Mouse (Mus musculus): Measurements from ENCODE around the gene Prr5l. TPM values are rescaled to one million over a fixed set of nuclear protein-coding genes. Genes with fewer than 3 reads are reported as not detected.

Prr5l gene
- polyA plus RNA-seq (2012; fragmentation: generic; extraction: Trizol): 0.06 TPM

DNA sequence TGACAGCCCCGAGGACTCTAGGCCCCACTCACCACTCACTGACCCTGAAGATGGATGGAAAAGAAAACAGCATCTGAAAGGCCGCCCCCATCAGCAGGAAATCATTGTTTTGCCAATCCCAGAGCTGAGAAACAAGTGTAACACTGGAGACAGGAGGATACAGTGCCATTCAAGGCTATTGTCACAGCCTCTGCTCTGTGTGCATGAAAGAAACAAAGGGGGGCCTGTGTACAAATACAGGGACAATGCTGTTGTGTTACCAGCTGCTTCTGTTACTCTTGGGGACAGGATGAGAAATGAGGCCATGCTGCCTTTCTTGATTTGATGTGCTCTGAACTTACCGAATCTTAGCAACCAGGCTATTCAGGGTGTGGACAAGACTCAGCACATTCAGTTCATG, at the start of gene Prr5l:
Gene Prr5l, minus strand, starts transcription at position 30 of the 400 bp plus-strand sequence.
- Histone ChIP-seq H3K4me2 (ENCODE audit: low read depth) (no peak within 1 kb of the TSS), H3ac (ENCODE audit: control insufficient read depth, insufficient read length) (no peak within 1 kb of the TSS), H3K27me3 (ENCODE audit: control insufficient read depth, insufficient read depth, insufficient read length) (peaks cover 17% of the 10 kb centered on the region), H3K79me2 (ENCODE audit: control insufficient read depth, insufficient read depth) (peaks cover 10% of the 10 kb centered on the region), H3K4me3 (no peak within 1 kb of the TSS), H3K36me3 (ENCODE audit: control insufficient read depth, insufficient read depth) (no peaks in the 10 kb centered on the region)
- TF ChIP-seq SRF (IDR thresholded peaks at IDR 0.05; ENCODE audit: control insufficient read depth, insufficient read length, low read depth) (no peak), CEBPB (IDR thresholded peaks at IDR 0.05; ENCODE audit: insufficient read depth, poor library complexity, severe bottlenecking) (no peak), TCF3 (IDR thresholded peaks at IDR 0.05; ENCODE audit: insufficient read length, low read depth) (no peak), POLR2AphosphoS2 (IDR thresholded peaks at IDR 0.05; ENCODE audit: insufficient read length, low read depth) (no peak), MYOG (IDR thresholded peaks at IDR 0.05; ENCODE audit: control insufficient read depth in 1 of 3, insufficient read depth in 1 of 3, insufficient read length in 2 of 3, low read depth in 2 of 3) (no peak)

DNA sequence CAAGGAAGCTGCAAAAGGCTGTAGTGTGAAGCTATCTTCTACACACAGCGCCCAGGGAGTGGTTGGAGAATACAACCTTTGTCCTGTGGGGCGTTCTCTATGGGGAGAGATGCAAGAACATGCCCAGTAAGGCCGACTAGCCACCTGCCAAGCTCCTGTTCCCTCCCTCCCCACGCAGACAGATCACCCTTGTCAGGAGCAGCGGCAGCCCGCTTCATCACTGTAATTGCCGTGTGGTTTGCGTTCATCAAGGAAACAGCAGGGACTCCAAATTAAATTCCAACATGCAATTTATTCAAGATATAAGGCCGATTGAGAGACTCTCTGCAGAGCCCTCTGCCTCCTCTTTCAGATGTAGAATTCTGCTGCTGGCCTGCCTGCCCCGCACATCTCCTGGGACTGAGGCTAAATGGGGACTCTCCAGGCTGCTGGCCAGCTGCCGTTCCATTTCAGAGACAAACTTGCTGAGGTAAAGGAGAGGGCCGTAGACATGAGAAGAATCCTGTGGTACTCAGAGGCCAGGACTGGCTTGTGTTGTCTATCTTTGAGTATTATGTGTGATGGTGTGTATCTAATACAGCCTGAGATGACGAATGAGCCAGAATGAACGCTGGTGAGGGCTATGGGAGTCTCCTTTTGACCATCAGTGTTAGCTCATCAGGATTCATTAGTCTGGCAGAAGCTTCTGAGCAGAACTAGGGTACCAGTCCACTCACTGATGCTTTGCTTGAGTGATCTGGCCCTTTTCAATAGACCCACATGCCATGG, 49.5 kb upstream of the Prr5l start:
- H3K79me2 ChIP-seq (ENCODE audit: control insufficient read depth, insufficient read depth): no peaks in the 10 kb centered on the region
- TF ChIP-seq POLR2A (IDR thresholded peaks at IDR 0.05; ENCODE audit: insufficient read length, low read depth): no peak
- no peak overlapping the region for H3K4me2 ChIP-seq (ENCODE audit: low read depth)
- H3K4me3 ChIP-seq: no peak overlapping the region
- no peaks in the 10 kb centered on the region for H3K36me3 ChIP-seq (ENCODE audit: control insufficient read depth, insufficient read depth)
- no peaks in the 10 kb centered on the region for H3K27me3 ChIP-seq (ENCODE audit: control insufficient read depth, insufficient read depth, insufficient read length)
- no peak overlapping the region for H3ac ChIP-seq (ENCODE audit: control insufficient read depth, insufficient read length)

DNA sequence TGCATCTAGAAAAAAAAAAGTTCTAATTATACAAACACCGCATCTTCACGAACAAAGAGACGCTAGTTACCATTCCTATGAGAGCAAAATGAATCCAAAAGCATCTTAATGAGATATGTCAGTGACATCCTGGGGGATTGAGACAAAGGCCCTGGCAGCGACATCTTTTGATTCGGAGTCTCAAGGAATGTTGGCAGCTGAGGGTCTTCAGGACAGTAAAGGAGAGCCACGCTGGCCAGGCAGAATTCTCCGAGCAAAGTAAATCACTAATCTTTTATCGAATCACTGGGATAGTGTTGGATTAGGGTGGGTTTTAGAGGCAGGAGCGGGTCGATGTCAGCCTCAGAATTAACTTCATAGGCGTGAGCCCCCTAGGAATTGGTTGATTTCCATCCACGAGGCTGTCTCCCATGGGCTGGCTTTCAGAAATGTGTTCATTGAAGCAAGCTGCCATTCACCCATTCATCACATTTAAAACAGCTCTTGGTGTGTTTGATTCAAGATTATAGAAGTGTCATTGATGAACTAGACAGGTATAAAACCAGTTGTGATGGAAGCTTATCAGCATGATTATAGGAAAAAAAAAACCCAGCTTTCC, 42.9 kb upstream of the Prr5l start:
- H3K27me3 ChIP-seq (ENCODE audit: control insufficient read depth, insufficient read depth, insufficient read length): no peaks in the 10 kb centered on the region
- no peak for TF ChIP-seq POLR2A (IDR thresholded peaks at IDR 0.05; ENCODE audit: insufficient read length, low read depth)
- no peak for TF ChIP-seq TCF12 (IDR thresholded peaks at IDR 0.05; ENCODE audit: insufficient read depth, poor library complexity, severe bottlenecking)
- TF ChIP-seq CEBPB (IDR thresholded peaks at IDR 0.05; ENCODE audit: insufficient read depth, poor library complexity, severe bottlenecking): no peak
- no peak for TF ChIP-seq SRF (IDR thresholded peaks at IDR 0.05; ENCODE audit: control insufficient read depth, insufficient read length, low read depth)
- TF ChIP-seq USF1 (IDR thresholded peaks at IDR 0.05; ENCODE audit: low read depth): no peak
- no peak for TF ChIP-seq REST (IDR thresholded peaks at IDR 0.05; ENCODE audit: insufficient read depth, insufficient read length)
- no peak for TF ChIP-seq E2F4 (IDR thresholded peaks at IDR 0.05; ENCODE audit: insufficient read depth)
- no peak for TF ChIP-seq MYOG (IDR thresholded peaks at IDR 0.05; ENCODE audit: control insufficient read depth in 1 of 3, insufficient read depth in 1 of 3, insufficient read length in 2 of 3, low read depth in 2 of 3)
- TF ChIP-seq MAX (IDR thresholded peaks at IDR 0.05; ENCODE audit: low read depth): no peak
- TF ChIP-seq MYOD1 (IDR thresholded peaks at IDR 0.05; ENCODE audit: control insufficient read depth in 1 of 3, insufficient read length in 2 of 3, low read depth in 2 of 3): no peak
- no peak for TF ChIP-seq TCF3 (IDR thresholded peaks at IDR 0.05; ENCODE audit: insufficient read length, low read depth)
- TF ChIP-seq POLR2AphosphoS2 (IDR thresholded peaks at IDR 0.05; ENCODE audit: insufficient read length, low read depth): no peak
- H3ac ChIP-seq (ENCODE audit: control insufficient read depth, insufficient read length): no peak overlapping the region
- no peaks in the 10 kb centered on the region for H3K36me3 ChIP-seq (ENCODE audit: control insufficient read depth, insufficient read depth)
- no peak overlapping the region for H3K4me3 ChIP-seq
- H3K4me2 ChIP-seq (ENCODE audit: low read depth): no peak overlapping the region
- no peaks in the 10 kb centered on the region for H3K79me2 ChIP-seq (ENCODE audit: control insufficient read depth, insufficient read depth)

DNA sequence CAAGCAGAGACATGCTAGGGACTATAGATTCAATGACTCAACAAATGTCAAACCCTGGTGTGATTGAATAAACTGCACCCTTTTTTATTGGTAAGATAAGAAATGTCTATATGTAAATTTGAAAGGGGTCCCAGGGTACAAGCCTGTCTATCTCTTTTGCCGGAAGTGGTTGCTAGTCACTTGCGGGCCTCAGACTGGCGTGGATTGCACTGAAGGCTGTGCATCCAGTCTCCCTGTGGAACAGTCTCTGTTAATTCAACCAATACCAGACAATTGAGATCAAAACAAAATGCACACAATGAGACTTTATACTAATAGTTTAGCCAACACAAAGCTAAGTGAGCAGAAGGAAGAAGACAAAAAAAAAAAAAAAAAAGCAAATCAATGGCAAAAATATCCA, 42.4 kb upstream of the Prr5l start:
- Histone ChIP-seq H3K4me3 (no peak overlapping the region), H3K79me2 (ENCODE audit: control insufficient read depth, insufficient read depth) (no peaks in the 10 kb centered on the region), H3K27me3 (ENCODE audit: control insufficient read depth, insufficient read depth, insufficient read length) (no peaks in the 10 kb centered on the region), H3K4me2 (ENCODE audit: low read depth) (no peak overlapping the region), H3ac (ENCODE audit: control insufficient read depth, insufficient read length) (no peak overlapping the region), H3K36me3 (ENCODE audit: control insufficient read depth, insufficient read depth) (no peaks in the 10 kb centered on the region)
- TF ChIP-seq USF1 (IDR thresholded peaks at IDR 0.05; ENCODE audit: low read depth) (no peak), MYOD1 (IDR thresholded peaks at IDR 0.05; ENCODE audit: control insufficient read depth in 1 of 3, insufficient read length in 2 of 3, low read depth in 2 of 3) (no peak), TCF12 (IDR thresholded peaks at IDR 0.05; ENCODE audit: insufficient read depth, poor library complexity, severe bottlenecking) (no peak), SRF (IDR thresholded peaks at IDR 0.05; ENCODE audit: control insufficient read depth, insufficient read length, low read depth) (no peak), TCF3 (IDR thresholded peaks at IDR 0.05; ENCODE audit: insufficient read length, low read depth) (no peak)

DNA sequence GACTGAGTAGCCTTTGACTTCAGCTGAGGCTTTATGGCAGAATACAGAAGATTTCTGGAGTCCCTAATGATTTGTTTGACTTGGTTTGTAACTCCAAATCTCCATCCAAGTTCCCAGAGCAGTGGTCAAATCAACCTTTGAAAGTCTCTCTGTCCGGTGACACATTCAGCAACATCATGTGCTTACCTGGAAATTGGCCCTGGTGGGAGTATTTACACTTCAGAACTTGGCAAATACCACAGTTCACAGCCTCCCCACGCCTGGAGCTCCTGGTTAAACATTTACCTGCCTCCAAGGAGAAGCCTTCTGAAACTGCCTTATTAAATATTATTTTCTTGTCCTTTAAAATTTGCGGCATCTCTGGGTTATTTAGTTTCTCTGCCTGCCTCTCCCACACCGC, 40.4 kb upstream of the Prr5l start:
- Histone ChIP-seq H3K36me3 (ENCODE audit: control insufficient read depth, insufficient read depth) (no peaks in the 10 kb centered on the region), H3K27me3 (ENCODE audit: control insufficient read depth, insufficient read depth, insufficient read length) (no peaks in the 10 kb centered on the region), H3K4me2 (ENCODE audit: low read depth) (no peak overlapping the region), H3ac (ENCODE audit: control insufficient read depth, insufficient read length) (no peak overlapping the region), H3K4me3 (no peak overlapping the region), H3K79me2 (ENCODE audit: control insufficient read depth, insufficient read depth) (no peaks in the 10 kb centered on the region)
- TF ChIP-seq USF1 (IDR thresholded peaks at IDR 0.05; ENCODE audit: low read depth) (no peak), SRF (IDR thresholded peaks at IDR 0.05; ENCODE audit: control insufficient read depth, insufficient read length, low read depth) (no peak), MYOD1 (IDR thresholded peaks at IDR 0.05; ENCODE audit: control insufficient read depth in 1 of 3, insufficient read length in 2 of 3, low read depth in 2 of 3) (no peak), MAX (IDR thresholded peaks at IDR 0.05; ENCODE audit: low read depth) (no peak), CEBPB (IDR thresholded peaks at IDR 0.05; ENCODE audit: insufficient read depth, poor library complexity, severe bottlenecking) (no peak), TCF12 (IDR thresholded peaks at IDR 0.05; ENCODE audit: insufficient read depth, poor library complexity, severe bottlenecking) (no peak), TCF3 (IDR thresholded peaks at IDR 0.05; ENCODE audit: insufficient read length, low read depth) (no peak), POLR2A (IDR thresholded peaks at IDR 0.05; ENCODE audit: insufficient read length, low read depth) (no peak), E2F4 (IDR thresholded peaks at IDR 0.05; ENCODE audit: insufficient read depth) (no peak), REST (IDR thresholded peaks at IDR 0.05; ENCODE audit: insufficient read depth, insufficient read length) (no peak), POLR2AphosphoS2 (IDR thresholded peaks at IDR 0.05; ENCODE audit: insufficient read length, low read depth) (no peak), MYOG (IDR thresholded peaks at IDR 0.05; ENCODE audit: control insufficient read depth in 1 of 3, insufficient read depth in 1 of 3, insufficient read length in 2 of 3, low read depth in 2 of 3) (no peak)
